Mouse (Mus musculus) hematopoietic stem cell, adult 5-6 weeks (primary cell): ENCODE data around the gene Frem2. TPM values are rescaled to one million over a fixed set of nuclear protein-coding genes. Genes with fewer than 3 reads are reported as not detected.

ENCODE experiments used
- total RNA-seq: library from RNA; stranded (forward); fragments of 172-1452, 232-1000 nt; gene quantifications from 2 replicates; pipeline ENCODE4 v1.2.3, GENCODE M21; 2017

Gene Frem2
- total RNA-seq, 1 experiment from 2014 or later, result not detected

Other genes with a start within 250 kb of the Frem2 start
- gene Nhlrc3, start 194.0 kb downstream of the Frem2 start, total RNA-seq, result 9.7 and 10.3 TPM in 2 replicates
- gene Proser1, start 193.7 kb downstream of the Frem2 start, total RNA-seq, result 9.2 and 12.2 TPM in 2 replicates
- not detected in 2 replicates for gene Stoml3, start 168.7 kb downstream of the Frem2 start, total RNA-seq
- gene Gm10985, start 187.7 kb upstream of the Frem2 start, total RNA-seq, result not detected in 2 replicates
- 49.2 and 83.8 TPM in 2 replicates for gene Ufm1, start 206.5 kb upstream of the Frem2 start, total RNA-seq